Mouse (Mus musculus) myocyte (in vitro differentiated cells): ENCODE results near the gene Pacsin1.

Source experiments
- CEBPB ChIP-seq: IDR thresholded peaks from 2 replicates; pipeline ENCODE4 v1.6.1; 2011; ENCODE audit warnings: mild to moderate bottlenecking, moderate library complexity; ENCODE audit not compliant: poor library complexity, insufficient read depth, severe bottlenecking
- MAX ChIP-seq: IDR thresholded peaks from one replicate; pipeline ENCODE4 v1.6.1; 2011; ENCODE audit warnings: low read depth, mild to moderate bottlenecking, control low read depth
- MYOD1 ChIP-seq, 3 experiments: IDR thresholded peaks; one replicate each; pipeline ENCODE4 v1.6.1; 2011; ENCODE audit warnings: control low read depth in 2 of 3, low read depth in 2 of 3, mild to moderate bottlenecking in 2 of 3, moderate library complexity in 1 of 3; ENCODE audit not compliant: insufficient read length in 2 of 3, control insufficient read depth in 1 of 3
- MYOG ChIP-seq, 3 experiments: IDR thresholded peaks; one replicate each; pipeline ENCODE4 v1.6.1; 2011; ENCODE audit warnings: control low read depth in 2 of 3, low read depth in 2 of 3, mild to moderate bottlenecking in 2 of 3; ENCODE audit not compliant: insufficient read length in 2 of 3, control insufficient read depth in 1 of 3, insufficient read depth in 1 of 3
- POLR2A ChIP-seq: IDR thresholded peaks from one replicate; pipeline ENCODE4 v1.6.1; 2011; ENCODE audit warnings: low read depth, mild to moderate bottlenecking, control low read depth, moderate library complexity; ENCODE audit not compliant: insufficient read length
- POLR2AphosphoS2 ChIP-seq: IDR thresholded peaks from one replicate; pipeline ENCODE4 v1.6.1; 2011; ENCODE audit warnings: low read depth, control low read depth; ENCODE audit not compliant: insufficient read length
- REST ChIP-seq: IDR thresholded peaks from one replicate; pipeline ENCODE4 v1.6.1; 2011; ENCODE audit warnings: mild to moderate bottlenecking, control low read depth, moderate library complexity; ENCODE audit not compliant: insufficient read depth, insufficient read length
- SRF ChIP-seq: IDR thresholded peaks from one replicate; pipeline ENCODE4 v1.6.1; 2011; ENCODE audit warnings: low read depth; ENCODE audit not compliant: control insufficient read depth, insufficient read length
- TCF12 ChIP-seq: IDR thresholded peaks from one replicate; pipeline ENCODE4 v1.6.1; 2011; ENCODE audit warnings: mild to moderate bottlenecking, control low read depth; ENCODE audit not compliant: poor library complexity, insufficient read depth, severe bottlenecking
- TCF3 ChIP-seq: IDR thresholded peaks from one replicate; pipeline ENCODE4 v1.6.1; 2011; ENCODE audit warnings: low read depth, control low read depth; ENCODE audit not compliant: insufficient read length
- USF1 ChIP-seq: IDR thresholded peaks from one replicate; pipeline ENCODE4 v1.6.1; 2011; ENCODE audit warnings: low read depth, mild to moderate bottlenecking, control low read depth, moderate library complexity

DNA sequence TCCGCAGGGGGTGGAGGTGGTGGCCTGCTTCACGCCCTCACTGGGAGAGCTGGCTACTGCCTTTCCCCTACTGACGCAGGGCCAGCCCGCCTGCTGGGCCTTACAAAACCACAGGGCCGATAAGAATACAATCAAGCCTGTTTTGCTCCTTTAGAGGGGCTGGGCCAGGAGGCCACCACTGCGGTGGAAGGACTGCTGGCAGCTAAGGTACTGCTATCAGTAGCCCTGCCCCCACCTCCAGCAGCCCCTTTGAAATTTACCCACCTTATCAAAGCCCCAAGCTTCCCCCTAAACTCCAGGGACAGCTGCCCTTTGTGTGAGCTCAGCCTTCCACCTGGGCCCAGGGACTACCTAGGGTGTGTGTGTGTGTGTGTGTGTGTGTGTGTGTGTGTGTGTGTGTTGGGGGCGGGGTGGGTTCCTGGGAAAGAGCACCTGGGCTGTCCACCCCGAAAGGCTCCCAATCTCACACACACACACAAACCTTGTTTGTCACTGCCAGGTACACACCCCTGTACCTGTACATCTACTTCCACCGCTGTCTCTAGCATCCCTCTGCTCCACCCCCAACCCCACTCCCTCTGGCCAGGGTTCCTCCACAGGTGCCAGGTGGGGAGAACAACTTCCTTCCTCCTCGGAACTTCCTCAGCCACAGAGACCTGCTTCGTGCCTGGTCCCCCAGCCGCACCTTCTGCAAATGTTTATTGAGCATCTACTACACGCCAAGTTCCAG is 79.2 kb downstream of the Pacsin1 start:
- TF ChIP-seq POLR2AphosphoS2: no peak
- TF ChIP-seq POLR2A: no peak
- TF ChIP-seq USF1: no peak
- TF ChIP-seq MYOG (IDR thresholded peaks at IDR 0.05; ENCODE audit: control insufficient read depth in 1 of 3, insufficient read depth in 1 of 3, insufficient read length in 2 of 3, low read depth in 2 of 3): no peak
- TF ChIP-seq REST: no peak
- no peak for TF ChIP-seq MYOD1 (IDR thresholded peaks at IDR 0.05; ENCODE audit: control insufficient read depth in 1 of 3, insufficient read length in 2 of 3, low read depth in 2 of 3)
- no peak for TF ChIP-seq SRF
- TF ChIP-seq TCF12: no peak
- no peak for TF ChIP-seq MAX
- no peak for TF ChIP-seq TCF3
- TF ChIP-seq CEBPB: no peak
